Mouse (Mus musculus): ENCODE results near the gene Apba2.

The Apba2 gene

DNA sequence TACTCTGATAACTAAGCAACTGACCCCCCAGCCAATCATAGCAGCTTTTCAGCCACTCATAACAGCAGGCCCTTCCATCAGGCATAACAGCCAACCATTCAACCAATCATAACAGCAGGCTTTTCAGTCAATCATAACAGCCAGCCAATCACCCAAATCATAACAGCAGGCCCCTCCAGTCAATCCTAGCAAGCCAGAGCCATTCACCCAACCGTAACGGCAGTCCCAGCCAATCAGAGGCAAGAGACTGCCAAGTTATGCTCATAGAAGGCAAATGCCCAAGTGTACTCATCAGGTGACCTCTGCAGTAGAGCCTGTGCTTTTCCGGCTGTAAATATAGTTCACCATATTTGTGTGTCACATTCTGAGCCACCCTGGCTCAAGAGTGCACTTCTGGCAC lies 85.1 kb downstream of the Apba2 start:
- DNase-seq (ENCODE audit: low spot score), result no peak

DNA sequence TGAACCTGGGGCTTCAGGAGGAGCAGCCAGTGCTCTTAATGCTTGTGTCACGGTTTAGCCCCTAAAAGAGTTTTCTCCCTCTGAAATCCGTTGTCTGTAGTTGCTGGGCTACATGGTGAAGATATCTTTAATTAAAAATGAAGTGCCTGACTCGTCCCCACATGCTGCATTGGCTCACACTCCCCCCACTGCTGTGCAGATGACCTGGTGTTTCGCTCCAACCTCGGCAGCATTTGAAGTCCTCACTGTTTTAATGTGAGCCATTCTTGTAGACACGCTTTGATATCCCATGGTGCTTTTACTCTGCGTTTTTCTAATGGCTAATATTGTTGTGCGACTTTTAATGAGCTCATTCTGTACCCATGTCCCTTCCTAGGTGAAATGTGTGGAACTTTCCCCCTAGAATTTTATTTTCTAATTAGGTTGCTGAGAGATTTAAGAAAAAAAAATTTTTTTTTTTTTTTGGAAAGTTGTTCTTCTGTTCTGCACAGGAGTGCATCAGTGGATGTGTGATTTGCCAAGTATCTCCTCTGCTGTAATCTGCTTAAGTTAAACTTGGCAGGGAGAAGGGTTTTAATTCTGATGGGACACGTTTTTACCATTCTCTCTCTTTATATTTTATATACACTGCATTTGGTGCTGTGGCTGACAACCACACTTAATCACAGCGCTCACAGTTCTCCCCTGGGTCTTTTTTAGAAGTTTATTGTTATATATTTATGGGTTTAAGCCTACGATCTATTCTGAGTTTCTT lies 87.3 kb downstream of the Apba2 start:
- no peak for DNase-seq (ENCODE audit: low spot score)

DNA sequence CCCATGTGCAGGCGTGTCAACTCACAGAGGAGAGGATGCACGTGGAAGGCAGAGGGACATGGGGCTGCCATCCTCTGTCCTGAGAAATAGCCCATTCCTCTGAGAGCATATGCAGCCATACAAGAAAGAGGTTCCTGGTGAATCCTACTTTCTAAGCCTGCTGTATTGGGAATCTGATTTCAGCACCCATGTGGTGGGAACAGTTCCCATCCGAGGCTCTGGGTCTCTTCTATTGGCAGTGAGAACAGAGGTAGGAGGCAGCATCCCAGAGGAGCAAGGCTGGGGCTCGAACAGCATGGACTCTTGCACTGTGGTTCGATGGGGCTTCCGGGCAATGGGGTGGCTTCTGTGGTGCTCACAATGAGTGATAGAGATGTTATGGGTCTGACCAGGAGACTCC lies 93.8 kb downstream of the Apba2 start:
- no peak for DNase-seq (ENCODE audit: low spot score)

DNA sequence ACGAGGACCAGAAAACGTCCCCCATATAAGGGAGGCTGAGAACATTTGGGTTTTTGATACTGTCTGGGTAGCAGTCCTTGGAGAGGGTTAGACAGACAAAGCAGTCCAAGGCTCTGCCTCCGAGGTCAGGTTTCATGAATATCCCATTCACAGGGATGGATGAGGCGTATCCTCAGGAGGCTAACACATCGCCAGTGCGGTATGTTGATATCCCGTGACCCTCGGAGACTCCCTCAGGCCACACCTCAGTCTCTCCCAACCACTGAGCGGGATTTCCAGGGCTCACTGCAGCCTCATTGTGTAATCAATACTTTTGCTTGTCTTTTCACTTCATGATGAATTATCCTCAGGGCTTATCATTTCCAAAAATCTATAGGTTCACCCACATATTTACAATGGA lies 95.1 kb downstream of the Apba2 start:
- no peak for DNase-seq (ENCODE audit: low spot score)

DNA sequence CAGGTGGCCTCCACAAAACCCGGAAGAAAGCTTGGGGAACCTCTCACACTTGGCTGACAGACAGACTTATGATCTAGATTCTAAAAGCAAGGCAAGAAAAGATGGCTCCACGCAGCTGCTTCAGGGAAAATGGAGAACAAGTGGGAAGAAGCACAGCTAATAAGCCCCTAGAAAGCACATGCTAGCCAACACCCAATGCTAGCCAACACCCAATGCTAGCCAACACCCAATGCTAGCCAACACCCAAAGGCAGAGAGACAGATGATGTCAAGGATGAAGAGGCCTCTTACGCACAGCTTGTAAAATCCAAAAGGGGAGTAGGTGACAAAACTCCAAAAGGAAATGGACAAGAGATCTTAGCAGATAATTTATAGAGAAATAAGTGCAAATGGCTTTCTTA lies 108.4 kb downstream of the Apba2 start:
- DNase-seq (ENCODE audit: low spot score), result no peak

DNA sequence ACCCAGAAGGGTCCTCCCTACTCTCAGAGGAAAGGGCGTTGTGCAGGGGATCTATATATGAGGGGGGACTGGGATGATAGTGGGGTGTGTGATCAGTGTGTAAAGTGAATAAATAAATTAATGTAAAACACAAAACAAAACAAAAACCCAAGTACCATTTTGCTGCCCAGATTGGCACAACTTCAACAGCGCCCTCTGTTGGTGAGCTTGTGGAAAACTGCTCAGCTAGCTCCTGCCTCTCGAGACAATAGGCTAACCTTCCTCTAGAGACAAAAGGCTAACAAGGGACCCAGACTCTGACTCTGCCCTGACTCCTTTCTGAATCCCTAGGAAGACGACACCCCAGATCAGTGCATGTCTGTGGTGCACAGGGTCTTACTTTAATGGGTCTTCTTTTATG lies 109.4 kb downstream of the Apba2 start:
- no peak for DNase-seq (ENCODE audit: low spot score)

DNA sequence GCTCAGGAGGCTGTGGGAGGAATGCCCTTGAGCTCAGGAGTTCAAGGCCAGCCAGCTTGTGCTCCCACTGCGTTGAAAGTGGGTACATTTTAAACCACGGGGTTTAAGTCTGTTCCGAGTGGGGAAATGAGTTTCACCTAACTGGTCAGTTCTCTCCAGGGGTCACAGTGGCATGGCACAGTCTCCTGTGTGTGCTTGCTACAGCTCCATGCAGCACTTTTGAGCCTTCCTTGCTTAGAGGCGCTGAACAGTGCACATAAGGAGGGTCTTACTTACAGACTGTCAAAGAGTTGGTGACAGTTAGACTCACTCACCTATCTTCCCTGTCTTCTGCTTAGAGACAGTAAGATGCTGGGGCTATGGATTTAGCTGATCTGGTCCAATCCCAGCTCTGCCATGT lies 117.8 kb downstream of the Apba2 start:
- no peak for DNase-seq (ENCODE audit: low spot score)

DNA sequence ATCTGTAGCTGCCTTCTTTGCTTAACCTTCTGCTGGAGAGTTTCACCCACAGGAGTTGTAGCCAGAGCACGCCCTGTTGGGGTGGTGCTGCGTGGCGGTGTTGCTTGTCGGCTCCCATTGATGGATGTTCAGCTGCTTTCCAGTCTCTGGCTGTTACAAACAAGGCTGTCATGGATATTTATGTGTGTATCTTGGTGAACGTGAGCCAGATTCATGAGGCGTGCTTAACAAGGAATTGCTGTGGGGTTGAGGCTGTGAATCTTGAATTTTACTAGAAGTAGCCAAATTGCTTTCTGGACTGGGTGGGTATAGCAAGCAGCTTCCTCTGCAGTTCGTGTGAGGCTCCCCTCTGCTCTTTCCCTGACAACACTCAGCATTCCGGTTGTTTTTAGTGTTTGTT lies 125.0 kb downstream of the Apba2 start:
- no peak for DNase-seq (ENCODE audit: low spot score)

DNA sequence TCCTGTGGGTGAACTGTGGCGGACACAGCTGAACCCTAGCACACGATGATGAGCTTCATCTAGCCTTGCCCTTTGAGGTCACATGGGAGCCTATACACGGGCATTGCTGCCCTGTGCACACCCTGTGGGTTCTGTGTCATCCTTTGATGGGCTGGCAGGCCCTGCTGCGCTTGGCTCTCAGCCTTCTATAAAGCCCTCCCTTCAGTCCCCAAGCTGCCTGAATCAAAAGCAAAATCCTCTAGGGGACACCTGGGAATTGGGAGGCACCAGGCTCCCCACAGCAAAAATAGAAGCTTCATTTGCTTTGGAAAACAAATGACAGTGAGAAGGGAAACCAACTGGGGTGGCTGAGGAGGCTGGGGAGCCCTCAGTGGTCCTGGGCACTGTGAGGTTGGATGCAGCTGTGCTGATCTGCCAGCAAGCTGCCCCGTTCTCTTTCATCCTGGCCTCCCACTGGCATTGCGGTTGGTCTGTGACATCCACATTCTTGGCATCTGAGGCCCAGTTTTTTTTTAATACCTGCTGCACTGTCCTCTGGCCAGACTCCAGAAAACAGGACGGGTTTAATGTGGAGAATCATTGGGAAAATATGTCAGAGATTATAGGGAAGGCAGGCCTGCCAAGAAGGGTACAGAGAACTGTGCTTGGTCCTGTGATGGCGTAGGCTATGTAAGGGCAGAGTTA lies 126.6 kb downstream of the Apba2 start:
- no peak for DNase-seq (ENCODE audit: low spot score)

DNA sequence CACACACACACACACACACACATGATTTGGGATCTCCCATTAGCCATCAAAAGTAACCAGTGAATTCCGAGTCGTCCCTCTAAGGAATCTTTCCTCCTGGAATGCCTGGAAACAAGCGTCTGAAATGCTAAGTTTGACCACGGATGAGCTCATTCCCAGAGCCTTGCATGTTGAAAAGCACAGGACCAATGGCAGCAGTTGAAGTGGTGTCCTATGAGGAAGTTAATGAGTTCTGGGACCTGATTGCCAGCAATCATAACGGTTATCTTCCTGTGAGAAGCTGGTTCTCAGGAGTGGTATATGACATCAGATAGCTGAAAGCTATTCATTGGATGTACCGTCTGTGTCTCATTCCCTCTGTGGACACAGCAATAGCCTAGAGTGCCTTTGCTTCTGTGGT lies 129.2 kb downstream of the Apba2 start:
- no peak for DNase-seq (ENCODE audit: low spot score)

DNA sequence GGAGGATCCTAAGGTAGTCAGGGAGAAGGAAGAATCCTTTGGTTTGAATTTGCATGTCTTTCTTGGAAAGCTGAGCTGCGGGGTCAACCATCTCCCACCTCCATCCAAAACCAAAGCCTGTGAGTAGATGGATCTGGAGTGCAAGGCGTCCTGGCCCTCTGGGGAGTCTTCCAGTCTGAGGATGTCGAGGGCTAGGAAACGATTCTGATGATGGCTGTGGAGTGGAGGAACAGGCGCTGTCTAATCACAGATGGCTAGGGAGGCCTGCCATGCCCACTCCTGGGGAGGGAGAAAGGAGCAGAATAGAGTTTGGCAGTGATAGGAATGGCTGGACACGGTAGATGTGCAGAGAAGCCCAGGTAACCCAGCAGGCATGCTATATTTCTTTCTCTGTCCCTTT lies 129.6 kb downstream of the Apba2 start:
- DNase-seq (ENCODE audit: low spot score), result no peak

DNA sequence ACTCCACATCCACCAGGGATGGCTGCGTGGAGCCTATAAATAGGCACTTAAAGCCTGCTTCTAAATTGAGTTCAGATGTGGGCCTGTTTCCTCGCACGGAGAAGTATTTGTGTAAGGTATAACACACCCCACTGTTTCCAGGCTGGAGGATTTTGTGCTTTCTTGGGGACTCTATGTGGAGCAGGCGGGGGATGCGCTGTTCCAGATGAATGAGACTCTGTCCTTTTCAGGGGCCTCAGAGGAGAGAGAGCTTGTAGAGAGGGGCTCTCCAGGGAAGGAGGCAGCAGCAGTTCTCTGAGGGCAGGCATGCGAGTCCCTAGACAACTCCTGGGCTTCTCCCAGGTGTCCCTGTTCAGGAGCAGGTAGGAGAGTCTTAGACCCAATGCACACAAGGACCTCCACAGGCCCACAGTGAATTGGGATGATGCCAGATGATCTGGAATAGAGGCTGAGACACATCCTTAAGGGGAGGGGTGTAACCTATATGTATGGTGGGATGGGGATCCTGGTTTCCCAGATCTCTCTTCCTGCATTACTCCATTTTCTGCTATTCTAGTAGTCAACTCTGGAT lies 130.4 kb downstream of the Apba2 start:
- DNase-seq (ENCODE audit: low spot score), result no peak

DNA sequence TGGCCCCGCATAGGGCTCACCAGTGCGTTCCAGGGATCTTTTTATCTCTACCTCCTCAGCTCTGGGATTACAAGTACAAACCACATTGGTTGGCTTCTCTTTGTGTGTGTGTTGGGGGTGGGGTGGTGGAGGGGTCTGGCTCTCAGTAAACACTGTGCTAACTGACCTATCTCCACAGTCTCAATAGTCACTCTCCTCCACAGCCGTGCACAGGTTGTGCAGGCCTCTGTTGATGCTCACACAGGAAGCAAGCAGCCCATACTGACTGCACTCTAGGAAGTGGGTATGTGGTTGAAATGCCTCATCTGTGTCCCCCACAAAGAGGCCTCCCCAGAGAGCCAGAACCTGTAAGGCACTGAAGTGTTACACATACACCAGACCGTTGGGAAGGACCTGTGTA lies 131.7 kb downstream of the Apba2 start:
- no peak for DNase-seq (ENCODE audit: low spot score)

DNA sequence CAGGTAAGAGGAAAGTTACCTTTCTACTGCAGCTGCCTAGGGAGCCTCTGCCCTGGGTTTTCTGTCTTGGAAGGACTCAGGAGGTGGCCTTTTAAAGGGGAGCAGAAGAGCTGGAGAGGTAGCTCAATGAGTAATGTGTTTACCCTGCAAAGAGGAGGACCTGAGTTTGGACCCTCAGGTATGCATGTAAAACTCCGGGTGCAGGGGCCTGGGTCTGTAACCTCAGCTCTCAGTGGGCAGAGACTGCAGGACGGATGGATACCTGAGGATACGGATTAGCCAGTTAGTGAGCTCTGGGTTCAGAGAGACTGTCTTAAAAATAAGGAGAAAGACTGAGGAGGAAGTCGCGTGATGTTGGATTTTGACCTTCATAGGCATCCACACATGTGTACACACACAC lies 132.4 kb downstream of the Apba2 start:
- no peak for DNase-seq (ENCODE audit: low spot score)

DNA sequence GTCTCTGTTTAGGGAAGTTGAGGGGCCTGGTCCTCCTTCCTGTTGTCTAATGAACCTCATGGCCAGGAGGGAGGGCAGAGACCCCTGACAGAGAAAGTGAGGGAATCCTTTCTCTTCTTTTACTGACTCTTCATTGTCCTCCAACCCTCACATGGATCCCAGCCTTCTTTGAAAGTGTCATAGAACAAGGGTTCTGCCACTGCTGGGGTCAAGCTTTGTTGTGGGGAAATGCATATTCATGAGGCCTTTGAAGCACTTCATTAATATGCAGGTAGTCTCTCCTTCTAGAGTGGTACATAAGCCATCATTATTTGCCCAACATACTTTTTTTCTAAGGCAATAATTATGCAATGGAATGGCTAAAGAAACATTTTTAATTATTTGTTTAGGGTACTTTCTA lies 133.0 kb downstream of the Apba2 start:
- no peak for DNase-seq (ENCODE audit: low spot score)

DNA sequence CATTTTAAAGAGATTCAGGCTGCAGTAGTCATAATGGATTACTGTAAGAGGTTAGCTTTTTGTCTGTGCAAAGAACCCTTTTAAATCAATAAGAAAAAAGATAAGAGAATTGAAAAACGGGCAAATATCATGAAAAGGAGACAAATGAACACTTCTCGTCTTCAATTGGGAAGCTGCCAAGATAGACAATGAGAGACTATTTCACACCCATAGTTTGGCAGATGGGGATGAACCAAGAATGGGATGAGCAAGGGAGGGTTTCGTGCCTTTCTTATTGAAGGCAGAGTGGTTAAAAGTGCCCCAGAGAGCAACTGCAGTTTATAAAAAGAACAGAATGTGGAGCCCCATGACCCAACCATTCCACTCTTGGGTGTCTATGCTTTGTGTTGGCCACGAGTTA lies 137.4 kb downstream of the Apba2 start:
- DNase-seq (ENCODE audit: low spot score), result no peak

DNA sequence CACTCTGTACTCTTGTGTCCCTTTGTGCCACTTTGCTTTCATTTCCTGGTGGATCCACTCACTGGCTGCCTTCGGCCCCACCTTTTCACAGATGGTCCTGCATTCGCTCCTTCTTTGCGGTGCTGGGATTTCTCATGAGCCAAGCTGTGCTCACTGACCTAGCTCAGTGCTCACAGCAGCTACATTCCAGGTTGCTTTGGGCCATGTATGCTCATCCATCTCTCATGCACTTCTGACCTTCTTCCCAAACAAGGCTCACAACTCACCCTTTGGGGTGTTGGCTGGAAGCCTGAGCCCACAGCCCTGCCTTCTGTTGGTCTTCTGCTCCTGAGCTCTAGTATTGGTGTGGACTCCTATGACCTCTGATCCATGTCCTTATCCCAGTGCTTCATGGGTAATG lies 139.1 kb downstream of the Apba2 start:
- no peak for DNase-seq (ENCODE audit: low spot score)

DNA sequence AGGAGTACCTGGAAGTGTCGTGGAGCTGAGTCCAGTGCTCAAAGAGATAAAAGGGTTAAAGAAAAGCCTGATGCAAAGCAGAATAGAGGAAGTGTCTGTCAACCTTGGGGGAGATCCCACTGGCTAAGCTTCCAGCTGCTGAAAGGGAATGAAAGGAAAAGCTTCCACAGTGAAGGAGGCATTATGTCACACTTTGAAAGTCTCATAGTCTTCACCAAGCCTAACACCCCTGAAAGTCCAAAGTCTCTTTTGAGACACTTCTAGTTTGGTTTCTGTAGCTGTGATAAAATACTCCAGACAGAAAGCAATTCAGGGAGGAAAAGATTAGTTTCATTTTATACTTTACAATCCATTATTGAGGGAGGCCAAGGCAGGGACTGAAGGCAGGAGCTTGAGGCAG lies 141.4 kb downstream of the Apba2 start:
- DNase-seq (ENCODE audit: low spot score), result no peak

DNA sequence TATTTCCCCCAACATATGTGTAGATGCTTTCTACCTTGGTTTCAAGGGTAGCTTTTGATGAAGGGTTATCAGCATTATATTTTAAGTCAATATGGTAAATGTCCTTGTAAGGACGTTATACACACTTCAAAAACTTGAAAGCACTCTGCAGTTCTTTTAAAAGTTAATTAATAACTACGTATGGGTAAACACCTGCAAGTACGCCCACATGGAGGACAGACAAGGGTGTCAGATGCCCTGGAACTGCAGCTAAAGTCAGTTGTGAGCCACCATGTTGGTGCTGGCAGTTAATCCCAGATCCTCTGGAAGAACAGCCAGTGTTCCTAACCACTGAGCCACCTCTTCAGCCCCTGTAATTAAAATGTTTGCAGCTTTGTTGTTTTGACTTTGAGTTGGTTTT lies 144.0 kb downstream of the Apba2 start:
- no peak for DNase-seq (ENCODE audit: low spot score)

DNA sequence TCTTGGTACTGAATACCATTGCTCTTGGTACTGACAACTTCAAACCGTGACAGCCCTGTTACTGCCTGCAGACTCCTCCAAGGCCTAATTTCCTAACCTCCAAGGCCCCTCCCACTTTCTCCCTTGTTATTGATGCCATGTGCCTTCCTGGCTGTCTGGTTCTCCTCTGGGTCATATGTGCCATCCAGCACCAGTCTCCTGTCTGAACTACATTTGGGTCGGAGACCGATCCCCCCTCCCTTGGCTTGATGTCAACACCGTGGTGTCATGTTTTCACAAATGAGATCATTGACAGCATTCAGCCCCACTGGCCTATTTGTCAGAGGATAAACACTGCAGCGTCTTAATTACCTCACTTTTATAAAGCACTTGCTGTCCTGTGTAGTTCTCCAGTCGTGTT lies 144.5 kb downstream of the Apba2 start:
- DNase-seq (ENCODE audit: low spot score), result no peak

DNA sequence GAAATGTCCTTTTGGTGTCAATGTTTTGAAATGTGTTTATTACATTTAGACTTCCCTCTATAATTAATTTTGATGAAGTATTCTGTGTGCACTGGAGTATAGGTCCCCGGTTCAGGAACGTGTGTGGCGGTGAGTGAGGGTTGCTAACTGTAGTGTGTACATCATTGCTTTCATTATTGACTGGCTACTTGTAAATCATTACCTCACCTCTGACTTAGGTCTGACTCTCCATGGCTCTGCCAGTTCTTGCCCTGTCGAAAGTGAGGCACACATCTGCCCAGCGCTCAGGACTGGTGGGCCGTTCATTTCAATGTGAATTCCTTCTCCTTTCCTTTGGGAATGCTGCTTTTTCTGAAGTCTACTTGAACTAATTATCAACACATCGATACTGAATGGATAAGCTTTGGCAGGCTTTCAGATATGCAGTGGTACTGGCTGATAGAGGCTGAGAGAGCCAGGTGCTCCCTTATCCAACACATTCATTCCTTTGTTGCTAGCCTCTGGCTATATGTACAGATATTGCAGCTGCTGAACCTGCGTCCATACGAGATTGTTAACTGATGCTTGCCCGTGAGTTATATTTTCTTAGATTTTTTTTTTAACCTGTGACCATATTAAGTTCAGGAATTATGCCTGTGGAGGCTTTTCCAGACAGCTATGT lies 147.6 kb downstream of the Apba2 start:
- DNase-seq (ENCODE audit: low spot score), result no peak

DNA sequence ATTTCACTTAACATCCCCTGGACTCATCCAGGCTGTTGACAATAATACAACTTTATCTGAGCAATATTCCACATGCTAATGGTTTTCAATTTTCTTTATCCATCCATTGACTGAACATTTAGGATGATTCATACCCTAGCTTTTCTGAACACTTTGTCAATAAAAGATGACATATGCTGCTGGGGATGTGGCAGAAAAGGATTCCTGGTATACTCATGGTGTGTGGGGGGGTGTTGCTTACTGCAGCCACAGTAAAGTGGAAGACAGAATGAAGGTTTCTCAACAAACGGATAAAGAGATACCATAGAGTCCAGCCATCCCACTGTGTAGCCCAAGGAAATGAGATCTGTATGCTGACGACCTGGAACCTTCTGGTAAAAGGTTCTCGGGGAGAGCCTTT lies 150.5 kb downstream of the Apba2 start:
- DNase-seq (ENCODE audit: low spot score), result no peak

DNA sequence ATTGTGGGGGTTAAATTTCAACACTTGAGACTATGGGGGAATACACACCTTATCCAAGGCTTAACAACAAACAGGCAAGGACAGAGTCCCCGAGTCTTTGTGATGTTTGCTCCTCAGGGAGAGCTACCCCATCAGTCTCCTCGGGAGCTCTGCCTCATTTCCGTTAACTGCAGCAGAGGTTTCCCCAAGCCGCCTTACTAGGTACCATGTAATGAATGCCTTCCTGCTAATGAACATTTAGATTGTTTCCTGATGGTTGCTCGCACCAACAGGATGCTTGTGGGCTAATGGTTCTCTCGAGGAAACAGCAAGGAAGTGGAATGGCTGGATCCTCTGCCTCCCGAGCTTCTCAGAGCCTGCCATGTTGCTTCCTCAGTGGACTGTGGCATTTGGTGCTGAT lies 155.3 kb downstream of the Apba2 start:
- DNase-seq (ENCODE audit: low spot score), result no peak

Data from ovary, postnatal 14 days (tissue).